Mouse (Mus musculus) stomach, postnatal 0 days (tissue): Measurements from ENCODE around the gene Grm6. TPM values are rescaled to one million over a fixed set of nuclear protein-coding genes. Genes with fewer than 3 reads are reported as not detected.

ENCODE experiments used
- ATAC-seq: fragments of 200-750 bp; cut with Nextera tagmentation; 2 replicates; pipeline ENCODE4 v1.8.0; 2017; ENCODE audit not compliant: low FRiP score, low TSS enrichment
- DNase-seq: peaks from one replicate; pipeline ENCODE4 v3.0.0-alpha.2; 2016; ENCODE audit warnings: low spot score
- H3K27ac ChIP-seq: fragments of 300-500 bp; sonication (generic); replicated peaks from 2 replicates; pipeline ENCODE4 v1.5.1; 2014; ENCODE audit warnings: mild to moderate bottlenecking, control low read depth
- H3K27me3 ChIP-seq: fragments of 300-500 bp; sonication (generic); 2 replicates; pipeline ENCODE4 v1.6.1; 2014; ENCODE audit warnings: low read length; ENCODE audit not compliant: control insufficient read depth, insufficient read depth
- H3K36me3 ChIP-seq: fragments of 300-500 bp; sonication (generic); 2 replicates; pipeline ENCODE4 v1.6.1; 2014; ENCODE audit warnings: low read length, mixed read lengths; ENCODE audit not compliant: control insufficient read depth, insufficient read depth
- H3K4me1 ChIP-seq: fragments of 300-500 bp; sonication (generic); replicated peaks from 2 replicates; pipeline ENCODE4 v1.6.1; 2014; ENCODE audit warnings: antibody characterized with exemption; ENCODE audit not compliant: control insufficient read depth, insufficient read depth
- H3K4me2 ChIP-seq: fragments of 300-500 bp; sonication (generic); replicated peaks from 2 replicates; pipeline ENCODE4 v1.6.1; 2014; ENCODE audit warnings: low read depth, mild to moderate bottlenecking, control low read depth, moderate library complexity
- H3K4me3 ChIP-seq: fragments of 300-500 bp; sonication (generic); 2 replicates; pipeline ENCODE4 v1.5.1; 2014; ENCODE audit warnings: low read depth, low read length, control low read depth
- H3K9ac ChIP-seq: fragments of 300-500 bp; sonication (generic); 2 replicates; pipeline ENCODE4 v1.6.1; 2014; ENCODE audit warnings: mild to moderate bottlenecking, low read length, control low read depth, mixed read lengths
- H3K9me3 ChIP-seq: fragments of 300-500 bp; sonication (generic); 2 replicates; pipeline ENCODE4 v1.6.1; 2016; ENCODE audit warnings: low read length; ENCODE audit not compliant: control insufficient read depth
- CTCF ChIP-seq: IDR thresholded peaks from 2 replicates; pipeline ENCODE4 v1.5.1; 2016; ENCODE audit warnings: antibody characterized with exemption, low read depth, mild to moderate bottlenecking, moderate library complexity
- EP300 ChIP-seq: optimal IDR thresholded peaks from 2 replicates; pipeline ENCODE3; 2016; ENCODE audit warnings: antibody characterized with exemption
- WGBS: fragments of 180-500 bp; shearing (Covaris S2); extraction: QIAGEN DNeasy Blood & Tissue Kit; methylation state at CpG from one replicate; pipeline ENCODE4 v1.1.7; 2014; 5-methylcytosine and 5-hydroxymethylcytosine counted together
- polyA plus RNA-seq: library from polyadenylated mRNA; unstranded; fragments of >200 nt; fragmentation: Nextera tagmentation; extraction: Ambion mirVana; gene quantifications from 2 replicates; pipeline ENCODE4 v1.2.1, GENCODE M21; 2015

Gene Grm6
- 0.06 TPM in 1 of 2 replicates, not detected in the other for polyA plus RNA-seq

GRCm38 (mm10) chr11:50850177-50850735 is at the start of gene Grm6:
Gene Grm6, plus strand, starts transcription at chr11:50850685.
- no peak for TF ChIP-seq CTCF
- TF ChIP-seq EP300 = no peak
- 2% methylated on average over 11 of the region's 11 CpGs for WGBS
- no peaks in the 10 kb centered on the region for H3K36me3 ChIP-seq
- DNase-seq = no peak
- H3K27ac ChIP-seq = no peak within 1 kb of the TSS
- peaks cover 5% of the 10 kb centered on the region; the same call in 1 of the 2 replicates for H3K27me3 ChIP-seq
- H3K9ac ChIP-seq = no peak within 1 kb of the TSS
- H3K4me1 ChIP-seq = 0 out of 2 replicates have a peak, but pooled peaks cover 3% of the 10 kb centered on the region
- H3K4me2 ChIP-seq = peak within 1 kb of the TSS; percentile 65
- H3K9me3 ChIP-seq = no peaks in the 10 kb centered on the region
- peak within 1 kb of the TSS; percentile 41 for H3K4me3 ChIP-seq
- ATAC-seq = no peak

- Histone ChIP-seq H3K9ac (no peak overlapping the region), H3K27ac (no peak overlapping the region), H3K9me3 (peaks cover 12% of the 10 kb centered on the region), H3K4me2 (no peak overlapping the region), H3K4me3 (no peak overlapping the region), H3K27me3 (no peaks in the 10 kb centered on the region), H3K4me1 (no peaks in the 10 kb centered on the region), H3K36me3 (peaks cover 28% of the 10 kb centered on the region)
- 95% methylated on average over 4 of the region's 4 CpGs for WGBS
- no peak for DNase-seq
- ATAC-seq = no peak
- no peak for TF ChIP-seq CTCF
- TF ChIP-seq EP300 = no peak
These were observed 36.3 kb upstream of the Grm6 start for GRCm38 (mm10) chr11:50814233-50814632.

DNA sequence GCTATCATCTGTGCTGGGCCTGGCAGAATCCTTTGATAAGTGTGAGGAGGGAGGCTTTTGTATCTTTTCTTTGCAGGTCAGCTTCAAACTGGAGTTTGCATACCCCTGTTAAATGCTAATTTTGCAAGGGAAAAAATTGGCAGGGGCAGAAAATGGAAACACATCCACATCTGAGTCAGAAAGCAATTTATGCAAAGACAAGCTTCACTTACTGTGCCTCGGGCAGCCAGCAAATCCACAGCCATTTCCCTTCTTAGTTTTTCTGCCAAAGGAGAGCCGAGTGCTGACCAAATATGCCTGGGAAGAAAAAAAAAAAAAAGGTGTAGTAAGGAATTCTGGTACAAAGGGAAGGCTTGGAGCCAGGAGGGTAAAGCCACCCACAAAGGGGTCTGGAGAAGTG is 24.3 kb upstream of the Grm6 start:
- no peak overlapping the region for H3K27ac ChIP-seq
- H3K9me3 ChIP-seq = no peaks in the 10 kb centered on the region
- H3K4me1 ChIP-seq = peaks cover 3% of the 10 kb centered on the region; the same call in 1 of the 2 replicates
- TF ChIP-seq EP300 (no peak), CTCF (no peak)
- H3K36me3 ChIP-seq = peaks cover 3% of the 10 kb centered on the region; the same call in 1 of the 2 replicates
- WGBS = 33% methylated on average over 2 of the region's 2 CpGs
- no peaks in the 10 kb centered on the region for H3K27me3 ChIP-seq
- peak overlapping the region; percentile 79; the same call in 1 of the 2 replicates for H3K9ac ChIP-seq
- no peak for ATAC-seq
- peak overlapping the region; percentile 72 for H3K4me2 ChIP-seq
- no peak for DNase-seq
- peak overlapping the region; percentile 76; the same call in 1 of the 2 replicates for H3K4me3 ChIP-seq

- Histone ChIP-seq H3K27ac (peak within 1 kb of the TSS; percentile 61), H3K9me3 (no peaks in the 10 kb centered on the region), H3K4me3 (peak within 1 kb of the TSS; percentile 76), H3K9ac (peak within 1 kb of the TSS; percentile 79), H3K27me3 (no peaks in the 10 kb centered on the region), H3K36me3 (peaks cover 3% of the 10 kb centered on the region; the same call in 1 of the 2 replicates), H3K4me2 (peak within 1 kb of the TSS; percentile 72), H3K4me1 (peaks cover 3% of the 10 kb centered on the region; the same call in 1 of the 2 replicates)
- TF ChIP-seq CTCF = no peak; the same call in 1 of the 2 replicates
- no peak for TF ChIP-seq EP300
- WGBS = under 1% methylated on average over 39 of the region's 45 CpGs
- DNase-seq = peak; percentile 80
- peak; percentile 96 for ATAC-seq
These were observed 23.2 kb upstream of the Grm6 start, which contains the start of gene Zfp354c for GRCm38 (mm10) chr11:50827010-50827953. Gene Zfp354c, minus strand, starts transcription at chr11:50827724.

DNA sequence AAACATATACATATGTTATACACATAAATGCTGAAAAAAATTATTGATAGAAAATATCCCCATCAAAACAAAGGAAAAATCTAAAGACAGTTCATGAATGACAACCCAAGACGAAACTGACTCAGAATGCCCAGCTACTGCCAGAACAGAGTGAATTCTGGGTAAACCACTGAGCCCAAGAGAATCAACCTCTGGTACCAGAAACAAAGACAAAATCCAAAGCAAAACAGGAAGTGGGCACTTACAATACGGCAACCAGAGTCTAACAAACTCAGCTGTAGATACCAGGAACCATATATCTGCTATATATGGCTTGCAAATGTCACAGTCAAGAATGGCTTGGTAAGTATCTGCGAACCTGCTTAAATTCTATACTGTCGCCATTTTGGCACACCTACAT is 14.8 kb upstream of the Grm6 start:
- Histone ChIP-seq H3K9ac (no peak overlapping the region), H3K36me3 (no peaks in the 10 kb centered on the region), H3K4me1 (no peaks in the 10 kb centered on the region), H3K4me3 (no peak overlapping the region), H3K27ac (no peak overlapping the region), H3K9me3 (no peaks in the 10 kb centered on the region), H3K4me2 (no peak overlapping the region), H3K27me3 (no peaks in the 10 kb centered on the region)
- TF ChIP-seq EP300 (no peak), CTCF (no peak)
- WGBS = 86% methylated on average over 4 of the region's 4 CpGs
- no peak for ATAC-seq
- DNase-seq = no peak
